Mouse (Mus musculus) midbrain, embryonic 14.5 days (tissue): ENCODE measurements around the gene Hist1h2be. TPM values are rescaled to one million over a fixed set of nuclear protein-coding genes. Genes with fewer than 3 reads are reported as not detected.
"Not testable (repeated sequence)": the region's sequence is repeated elsewhere in the genome, so short reads cannot be mapped to it uniquely, and the experiment has no call there.

ENCODE experiments used
- ATAC-seq: fragments of 200-750 bp; cut with Nextera tagmentation; 2 replicates; pipeline ENCODE4 v1.8.0; 2017; ENCODE audit warnings: moderate number of reproducible peaks, moderate library complexity; ENCODE audit not compliant: low FRiP score, low TSS enrichment
- DNase-seq: peaks from one replicate; pipeline ENCODE4 v3.0.0-alpha.2; 2015
- H3K27ac ChIP-seq: fragments of 300-500 bp; sonication (generic); replicated peaks from 2 replicates; pipeline ENCODE4 v1.5.1; 2014; ENCODE audit warnings: mild to moderate bottlenecking, low read depth, low read length, moderate library complexity
- H3K27me3 ChIP-seq: fragments of 300-500 bp; sonication (generic); 2 replicates; pipeline ENCODE4 v1.6.1; 2014; ENCODE audit warnings: low read length, control low read depth, mixed read lengths; ENCODE audit not compliant: control insufficient read depth, insufficient read depth
- H3K36me3 ChIP-seq: fragments of 300-500 bp; sonication (generic); 2 replicates; pipeline ENCODE4 v1.6.1; 2014; ENCODE audit warnings: low read length, control low read depth; ENCODE audit not compliant: control insufficient read depth, insufficient read depth
- H3K4me1 ChIP-seq: fragments of 300-500 bp; sonication (generic); 2 replicates; pipeline ENCODE4 v1.6.1; 2014; ENCODE audit warnings: mild to moderate bottlenecking, antibody characterized with exemption, low read length, control low read depth; ENCODE audit not compliant: control insufficient read depth, insufficient read depth
- H3K4me2 ChIP-seq: fragments of 300-500 bp; sonication (generic); 2 replicates; pipeline ENCODE4 v1.6.1; 2014; ENCODE audit warnings: mild to moderate bottlenecking, low read length, moderate library complexity
- H3K4me3 ChIP-seq: fragments of 300-500 bp; sonication (generic); replicated peaks from 2 replicates; pipeline ENCODE4 v1.5.1; 2014; ENCODE audit warnings: low read depth, low read length
- H3K9ac ChIP-seq: fragments of 300-500 bp; sonication (generic); replicated peaks from 2 replicates; pipeline ENCODE4 v1.6.1; 2014; ENCODE audit warnings: mild to moderate bottlenecking, low read length, moderate library complexity
- H3K9me3 ChIP-seq: fragments of 300-500 bp; sonication (generic); 2 replicates; pipeline ENCODE4 v1.6.1; 2016; ENCODE audit warnings: low read length, control low read depth, mixed read lengths; ENCODE audit not compliant: control insufficient read depth
- WGBS: fragments of 180-500 bp; shearing (Covaris S2); extraction: QIAGEN DNeasy Blood & Tissue Kit; methylation state at CpG from one replicate; pipeline ENCODE4 v1.1.7; 2014; 5-methylcytosine and 5-hydroxymethylcytosine counted together
- polyA plus RNA-seq: library from polyadenylated mRNA; unstranded; fragments of >200 nt; fragmentation: Nextera tagmentation; extraction: Ambion mirVana; gene quantifications from 2 replicates; pipeline ENCODE4 v1.2.1, GENCODE M21; 2014

The Hist1h2be gene
- polyA plus RNA-seq, 1 experiment from 2014 or later: 1.4 TPM

GRCm38 (mm10) chr13:23572218-23573033 is 48.5 kb downstream of the Hist1h2be start:
- Histone ChIP-seq H3K4me1 (peaks cover 35% of the 10 kb centered on the region), H3K4me2 (peak overlapping the region; percentile 59), H3K9ac (peak overlapping the region; percentile 46; the same call in 1 of the 2 replicates), H3K36me3 (no peaks in the 10 kb centered on the region), H3K27ac (peak overlapping the region; percentile 89), H3K9me3 (no peaks in the 10 kb centered on the region), H3K27me3 (no peaks in the 10 kb centered on the region), H3K4me3 (peak overlapping the region; percentile 33)
- ATAC-seq (no peak), DNase-seq (no peak)
- WGBS: 38% methylated on average over 2 of the region's 2 CpGs

- peak overlapping the region; percentile 46 for H3K9ac ChIP-seq
- peak overlapping the region; percentile 89 for H3K27ac ChIP-seq
- peaks cover 28% of the 10 kb centered on the region for H3K4me1 ChIP-seq
- not testable (repeated sequence) for H3K27me3 ChIP-seq, H3K36me3 ChIP-seq, ATAC-seq, H3K9me3 ChIP-seq
- WGBS: under 1% methylated on average over 12 of the region's 34 CpGs
- H3K4me2 ChIP-seq: peak overlapping the region; percentile 59
- peak; percentile 40 for DNase-seq
- peak overlapping the region; percentile 33 for H3K4me3 ChIP-seq
Measured at GRCm38 (mm10) chr13:23571504-23572217, 49.3 kb downstream of the Hist1h2be start.

GRCm38 (mm10) chr13:23571022-23571503 is 49.9 kb downstream of the Hist1h2be start, which contains the start of the genes Hist1h2ae and Hist1h2bg:
TSS of gene Hist1h2ae (minus strand) at chr13:23571220.
TSS of gene Hist1h2bg (plus strand) at chr13:23571396.
- H3K27ac ChIP-seq: peak within 1 kb of the TSS; percentile 89

GRCm38 (mm10) chr13:23570261-23571021 is 50.5 kb downstream of the Hist1h2be start:
- peaks cover 22% of the 10 kb centered on the region for H3K4me1 ChIP-seq
- DNase-seq (peak; percentile 40), ATAC-seq (peak; percentile 12)
- H3K36me3 ChIP-seq, H3K27me3 ChIP-seq, H3K9me3 ChIP-seq: not testable (repeated sequence)
- peak overlapping the region; percentile 33 for H3K4me3 ChIP-seq
- under 1% methylated on average over 20 of the region's 41 CpGs for WGBS
- peak overlapping the region; percentile 59 for H3K4me2 ChIP-seq
- peak overlapping the region; percentile 89 for H3K27ac ChIP-seq
- H3K9ac ChIP-seq: peak overlapping the region; percentile 41; the same call in 1 of the 2 replicates

More at GRCm38 (mm10) chr13:23571022-23571503, 49.9 kb downstream of the Hist1h2be start, which contains the start of the genes Hist1h2ae and Hist1h2bg:
- peak within 1 kb of the TSS; percentile 59 for H3K4me2 ChIP-seq
- no peaks in the 10 kb centered on the region for H3K9me3 ChIP-seq
- H3K4me3 ChIP-seq: peak within 1 kb of the TSS; percentile 33
- H3K4me1 ChIP-seq: peaks cover 22% of the 10 kb centered on the region
- peak; percentile 90 for ATAC-seq
- WGBS: 0% methylated on average over 18 of the region's 18 CpGs
- no peaks in the 10 kb centered on the region for H3K36me3 ChIP-seq
- H3K9ac ChIP-seq: peak within 1 kb of the TSS; percentile 46
- H3K27me3 ChIP-seq: no peaks in the 10 kb centered on the region
- peak; percentile 92 for DNase-seq

- H3K9me3 ChIP-seq: no peaks in the 10 kb centered on the region
- WGBS: 86% methylated on average over 2 of the region's 2 CpGs
- H3K27me3 ChIP-seq: no peaks in the 10 kb centered on the region
- H3K9ac ChIP-seq: no peak overlapping the region
- no peak overlapping the region for H3K27ac ChIP-seq
- peaks cover 5% of the 10 kb centered on the region; the same call in 1 of the 2 replicates for H3K4me1 ChIP-seq
- H3K4me3 ChIP-seq: no peak overlapping the region
- DNase-seq (no peak), ATAC-seq (no peak)
- no peak overlapping the region for H3K4me2 ChIP-seq
- no peaks in the 10 kb centered on the region for H3K36me3 ChIP-seq
Measured at GRCm38 (mm10) chr13:23564482-23564881, 56.4 kb downstream of the Hist1h2be start.

- ATAC-seq (peak; percentile 70), DNase-seq (peak; percentile 86)
- H3K36me3 ChIP-seq: no peaks in the 10 kb centered on the region
- 2% methylated on average over 18 of the region's 18 CpGs for WGBS
- peak overlapping the region; percentile 97 for H3K27ac ChIP-seq
- H3K9me3 ChIP-seq: no peaks in the 10 kb centered on the region
- H3K4me2 ChIP-seq: peak overlapping the region; percentile 75
- no peaks in the 10 kb centered on the region for H3K27me3 ChIP-seq
- H3K4me1 ChIP-seq: peaks cover 5% of the 10 kb centered on the region; the same call in 1 of the 2 replicates
- H3K4me3 ChIP-seq: peak overlapping the region; percentile 37
- peak overlapping the region; percentile 59 for H3K9ac ChIP-seq
Measured at GRCm38 (mm10) chr13:23562699-23563462, 58.0 kb downstream of the Hist1h2be start.

- not testable (repeated sequence) for H3K27me3 ChIP-seq, H3K4me1 ChIP-seq, H3K36me3 ChIP-seq, H3K9me3 ChIP-seq
- Histone ChIP-seq H3K27ac (peak within 1 kb of the TSS; percentile 97), H3K4me2 (peak within 1 kb of the TSS; percentile 75), H3K9ac (peak within 1 kb of the TSS; percentile 59), H3K4me3 (peak within 1 kb of the TSS; percentile 42)
- WGBS: under 1% methylated on average over 55 of the region's 67 CpGs
- DNase-seq (peak; percentile 98), ATAC-seq (peak; percentile 94)
Measured at GRCm38 (mm10) chr13:23561883-23562659, 58.9 kb downstream of the Hist1h2be start, which contains the start of gene Hist1h3e. TSS of gene Hist1h3e (minus strand) at chr13:23562369.
